Comparison of ENCODE assay signal across 8 mouse cellular contexts in genomic region chr10:44268145-44268860, GRCm38 (mm10). TPM values are rescaled to one million over a fixed set of nuclear protein-coding genes. Genes with fewer than 3 reads are reported as not detected.
DNase-seq lines count a peak whose midpoint lies in the region; ATAC-seq lines count a peak whose summit lies in the region.

Atg5 (plus strand) TSS chr10:44268358.

- ATAC-seq in inflammation-experienced regulatory T-cells, adult 6 months, result peak; percentile 95
- ATAC-seq in megakaryocyte-erythroid progenitor cell, adult 5-6 weeks (replicated peaks; ENCODE audit: low FRiP score, low TSS enrichment, poor library complexity, severe bottlenecking), result peak; percentile 98

- DNase-seq in adrenal gland, adult (ENCODE audit: inconsistent age in 2 of 2, low spot score in 1 of 2), result peak; percentile 99 to 100
- peak; percentile 99 for DNase-seq in embryo, embryonic 10.5 days (ENCODE audit: low spot score)
- peak; percentile 100 for DNase-seq in gastrocnemius, postnatal 14 days
- DNase-seq in left cerebral cortex, postnatal 10 days (ENCODE audit: extremely low spot score in 1 of 2, low spot score in 2 of 2), result peak; percentile 98 to 100
- DNase-seq in right cerebral cortex, postnatal 25 days, result peak; percentile 98
- peak; percentile 98 to 100 for DNase-seq in urinary bladder, postnatal 4 days (ENCODE audit: low spot score in 2 of 2)

- intact Hi-C loops in gastrocnemius, postnatal 14 days (cut with DNase I; ENCODE audit: low total_unique reads), result no loop called here
- intact Hi-C loops in left cerebral cortex, postnatal 10 days (cut with DNase I), result no loop called here

RNA-seq across cellular contexts. Expression of gene Atg5, which starts in this region (rescaled TPM):
- total RNA-seq in gastrocnemius, postnatal 14 days (2021), result 10 to 100 TPM in 1 of 2 experiments, 1 to 10 TPM in 1; 9.2 to 10.6 TPM
- polyA plus RNA-seq in inflammation-experienced regulatory T-cells, adult 6 months (2017; shearing (Covaris generic)), result 10 to 100 TPM; 47.5 to 58.6 (median 58.5) TPM
- total RNA-seq in left cerebral cortex, postnatal 10 days (2021), result 10 to 100 TPM; 20.8 to 22.9 TPM
- total RNA-seq in megakaryocyte-erythroid progenitor cell, adult 5-6 weeks (2014; fragmentation: Nextera tagmentation), result 23.8 and 25.9 TPM in 2 replicates
- total RNA-seq in megakaryocyte-erythroid progenitor cell, adult 5-6 weeks (2017), result 33.4 and 33.8 TPM in 2 replicates

Comparison
In these comparisons a context has a peak if more than half of its experiments do, and no peak if none do; other contexts are left out.
1. Peak in every context shown above with its lines: DNase-seq and ATAC-seq.